Mouse (Mus musculus): ENCODE measurements at regions not wholly inside any gene's neighbourhood (a gene's known extent, or its start where the extent isn't known, plus 50 kb on each side); places are given as distances from the start of the nearest gene placed in this dataset.

DNA sequence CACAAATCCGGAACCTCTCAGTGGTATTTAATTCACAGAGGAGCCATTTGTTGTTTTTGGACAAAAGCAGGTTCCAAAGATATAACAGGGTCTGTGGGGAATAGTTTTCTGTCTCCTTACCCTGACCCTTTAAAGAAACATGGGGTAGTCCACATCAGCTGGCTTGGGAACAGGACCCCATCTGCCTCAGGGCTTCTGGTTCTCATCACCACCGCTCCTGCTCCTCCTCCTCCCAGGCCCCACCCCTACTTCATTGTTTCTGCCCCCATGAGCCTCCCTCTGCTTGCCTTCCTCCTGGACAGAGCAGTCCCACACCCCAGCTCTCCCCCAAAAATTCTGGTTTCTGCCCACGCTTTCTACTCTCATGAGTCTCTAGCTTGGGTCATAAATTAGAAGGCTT is 183.8 kb upstream of the Mgmt start:
- Histone ChIP-seq H3K9ac (ENCODE audit: control insufficient read depth, low read depth, low read length, poor library complexity, severe bottlenecking) (no peak overlapping the region), H3K27me3 (ENCODE audit: control insufficient read depth in 1 of 2, insufficient read depth in 2 of 2, low read length in 2 of 2) (no peaks in the 10 kb centered on the region), H3K9me3 (replicated peaks; ENCODE audit: insufficient read depth, low read length) (no peaks in the 10 kb centered on the region), H3K79me2 (ENCODE audit: control insufficient read depth, insufficient read depth, low read length, poor library complexity) (no peaks in the 10 kb centered on the region), H3K27ac (ENCODE audit: control insufficient read depth, low read depth, low read length) (no peak overlapping the region), H3K36me3 (ENCODE audit: control insufficient read depth in 1 of 2, insufficient read depth in 2 of 2, low read length in 2 of 2) (no peaks in the 10 kb centered on the region), H3K4me1 (ENCODE audit: control insufficient read depth in 1 of 2, insufficient read depth in 2 of 2, low read length in 2 of 2) (no peaks in the 10 kb centered on the region), H3K4me3 (ENCODE audit: control insufficient read depth in 1 of 2, insufficient read depth in 1 of 2, low read depth in 2 of 2, low read length in 2 of 2) (no peak overlapping the region)
- TF ChIP-seq ETS1 (IDR thresholded peaks at IDR 0.05; ENCODE audit: low read depth, low read length) (no peak), KAT2A (conservative IDR thresholded peaks at IDR 0.05; ENCODE audit: low read depth, low read length) (no peak), USF2 (IDR thresholded peaks at IDR 0.05; ENCODE audit: borderline replicate concordance in 1 of 2, insufficient read depth in 1 of 2, low read depth in 1 of 2, low read length in 2 of 2) (no peak), BHLHE40 (IDR thresholded peaks at IDR 0.05; ENCODE audit: borderline replicate concordance, low read depth, low read length) (no peak), NELFE (IDR thresholded peaks at IDR 0.05; ENCODE audit: low read depth, low read length) (no peak), ZKSCAN1 (IDR thresholded peaks at IDR 0.05; ENCODE audit: low read depth, low read length) (no peak), RAD21 (IDR thresholded peaks at IDR 0.05; ENCODE audit: low read depth, low read length) (no peak), UBTF (IDR thresholded peaks at IDR 0.05; ENCODE audit: borderline replicate concordance, insufficient read depth, low read depth, low read length) (no peak), GATA1 (IDR thresholded peaks at IDR 0.05; ENCODE audit: low read depth, low read length) (no peak), CHD2 (IDR thresholded peaks at IDR 0.05; ENCODE audit: low read length) (no peak), CHD1 (IDR thresholded peaks at IDR 0.05; ENCODE audit: low read depth, low read length) (no peak), TCF12 (IDR thresholded peaks at IDR 0.05; ENCODE audit: low read depth, low read length) (no peak), NRF1 (IDR thresholded peaks at IDR 0.05; ENCODE audit: insufficient read depth, low read depth, low read length, poor library complexity, severe bottlenecking) (no peak), MXI1 (IDR thresholded peaks at IDR 0.05; ENCODE audit: low read depth, low read length) (no peak), SIN3A (IDR thresholded peaks at IDR 0.05; ENCODE audit: low read length) (no peak), TAL1 (IDR thresholded peaks at IDR 0.05; ENCODE audit: low read length) (no peak), ZC3H11A (IDR thresholded peaks at IDR 0.05; ENCODE audit: low read depth, low read length) (no peak), MAFK (IDR thresholded peaks at IDR 0.05; ENCODE audit: borderline replicate concordance, low read depth, low read length) (no peak), MYC (IDR thresholded peaks at IDR 0.05; ENCODE audit: low read depth, low read length) (no peak), MAZ (IDR thresholded peaks at IDR 0.05; ENCODE audit: low read depth, low read length) (no peak)
- DNase-seq (ENCODE audit: low read depth, low spot score) = no peak

GRCm38 (mm10) chr7:136712962-136713640 is 181.3 kb upstream of the Mgmt start:
- no peaks in the 10 kb centered on the region for H3K36me3 ChIP-seq (ENCODE audit: control insufficient read depth in 1 of 2, insufficient read depth in 2 of 2, low read length in 2 of 2)
- no peak overlapping the region for H3K4me3 ChIP-seq (ENCODE audit: control insufficient read depth in 1 of 2, insufficient read depth in 1 of 2, low read depth in 2 of 2, low read length in 2 of 2)
- H3K4me1 ChIP-seq (ENCODE audit: control insufficient read depth in 1 of 2, insufficient read depth in 2 of 2, low read length in 2 of 2) = no peaks in the 10 kb centered on the region
- no peak overlapping the region for H3K9ac ChIP-seq (ENCODE audit: control insufficient read depth, low read depth, low read length, poor library complexity, severe bottlenecking)
- no peak for DNase-seq (ENCODE audit: low read depth, low spot score)
- no peak for TF ChIP-seq CHD1 (IDR thresholded peaks at IDR 0.05; ENCODE audit: low read depth, low read length)
- no peak for TF ChIP-seq ZMIZ1 (IDR thresholded peaks at IDR 0.05; ENCODE audit: low read depth, low read length)
- H3K9me3 ChIP-seq (replicated peaks; ENCODE audit: insufficient read depth, low read length) = no peaks in the 10 kb centered on the region
- H3K27ac ChIP-seq (ENCODE audit: control insufficient read depth, low read depth, low read length) = no peak overlapping the region
- H3K27me3 ChIP-seq (ENCODE audit: control insufficient read depth in 1 of 2, insufficient read depth in 2 of 2, low read length in 2 of 2) = no peaks in the 10 kb centered on the region
- H3K79me2 ChIP-seq (ENCODE audit: control insufficient read depth, insufficient read depth, low read length, poor library complexity) = no peaks in the 10 kb centered on the region

Measured in MEL (cell line).